Mouse (Mus musculus): ENCODE measurements at regions not wholly inside any gene's neighbourhood (a gene's known extent, or its start where the extent isn't known, plus 50 kb on each side); places are given as distances from the start of the nearest gene placed in this dataset.

- TF ChIP-seq ZNF384 (IDR thresholded peaks at IDR 0.05; ENCODE audit: low read depth, low read length): no peak
- TF ChIP-seq HCFC1 (IDR thresholded peaks at IDR 0.05; ENCODE audit: borderline replicate concordance, insufficient read depth, low read length): no peak
- peak; percentile 73 for TF ChIP-seq MAFK (IDR thresholded peaks at IDR 0.05; ENCODE audit: insufficient read depth, low read depth, low read length)
Observed at GRCm38 (mm10) chr16:12438622-12439021, 454.7 kb downstream of the Shisa9 start.
